Comparison of ENCODE assay signal across 25 mouse cellular contexts in the genomic region with DNA sequence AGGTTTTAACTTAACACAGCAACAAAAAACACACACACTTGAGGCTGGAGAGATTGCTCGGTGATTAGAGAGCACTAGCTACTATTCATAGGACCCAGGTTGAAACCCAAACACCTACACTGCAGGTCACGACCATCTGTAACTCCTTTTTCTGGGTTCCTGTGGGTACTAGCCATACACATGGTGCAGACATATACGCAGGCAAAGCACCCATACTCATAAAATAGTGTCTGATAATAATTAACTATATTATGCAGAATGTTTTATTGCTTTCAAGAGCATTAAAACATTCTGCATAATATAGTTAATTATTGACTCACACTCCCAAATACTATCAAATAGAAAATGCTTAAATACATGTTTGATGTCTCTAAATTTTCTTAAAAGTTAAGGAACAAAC. TPM values are rescaled to one million over a fixed set of nuclear protein-coding genes. Genes with fewer than 3 reads are reported as not detected.
DNase-seq lines count a peak whose midpoint lies in the region; ATAC-seq and TF ChIP-seq lines count a peak whose summit lies in the region.
"Had no signal": no experiment of that assay in that cellular context is flagged by ENCODE, and none has a peak within 500 bp of the region (broad histone marks: within the 10 kb centered on the region; RNA-seq: fewer than 3 reads in every experiment).

No protein-coding gene starts in this region.

- TF ChIP-seq POLR2A in liver, adult 2 months (IDR thresholded peaks at IDR 0.05; ENCODE audit: extremely low read depth, insufficient read depth, low read length): no peak

- 0 out of 2 replicates have a peak, but pooled peaks have one; percentile 49 for ATAC-seq in kidney, embryonic 15.5 days (replicated peaks; ENCODE audit: low FRiP score)
- peak; percentile 80 for ATAC-seq in intestine, embryonic 16.5 days
- no peak for ATAC-seq in forebrain, embryonic 13.5 days
- ATAC-seq: forebrain, embryonic 15.5 days; Patski had no signal

- H3K27me3 ChIP-seq in kidney, embryonic 15.5 days: no peaks in the 10 kb centered on the region
- H3K27me3 ChIP-seq in liver, adult 2 months (ENCODE audit: control insufficient read depth, insufficient read depth, low read length): no peaks in the 10 kb centered on the region
- H3K27me3 ChIP-seq in intestine, embryonic 16.5 days (replicated peaks; ENCODE audit: control insufficient read depth, insufficient read depth, low read length): no peaks in the 10 kb centered on the region
- no peaks in the 10 kb centered on the region for H3K27me3 ChIP-seq in forebrain, embryonic 13.5 days
- H3K27me3 ChIP-seq: CH12.LX; embryonic facial prominence, embryonic 12.5 days; embryonic facial prominence, embryonic 15.5 days; forebrain, embryonic 15.5 days; hindbrain, embryonic 12.5 days; hindbrain, embryonic 15.5 days; Patski had no signal

- no peaks in the 10 kb centered on the region for H3K9me3 ChIP-seq in kidney, embryonic 15.5 days (replicated peaks)
- H3K9me3 ChIP-seq in intestine, embryonic 16.5 days (ENCODE audit: control insufficient read depth, low read length): no peaks in the 10 kb centered on the region
- H3K9me3 ChIP-seq in forebrain, embryonic 13.5 days (replicated peaks): no peaks in the 10 kb centered on the region
- H3K9me3 ChIP-seq: embryonic facial prominence, embryonic 12.5 days; embryonic facial prominence, embryonic 15.5 days; forebrain, embryonic 15.5 days; G1E; hindbrain, embryonic 12.5 days; hindbrain, embryonic 15.5 days had no signal

- DNase-seq in kidney, postnatal 10 days: no peak
- DNase-seq in liver, adult 2 months (ENCODE audit: extremely low read depth, low read depth, low spot score): no peak
- DNase-seq in liver: no peak
- DNase-seq in gastrocnemius, postnatal 14 days: no peak
- DNase-seq: adrenal gland, postnatal 10 days; adrenal gland, postnatal 36 days; B cell, adult 2 months; cerebellum, adult 11 months; cerebellum, adult 2 months; cerebellum, adult 9-11 months; cerebellum, postnatal 25 days; gastrocnemius, postnatal 36 days; heart, adult 2 months had no signal

- TF ChIP-seq CTCF in liver, adult 2 months (IDR thresholded peaks at IDR 0.05; ENCODE audit: low read depth, low read length): no peak

- peaks cover 14% of the 10 kb centered on the region for H3K4me1 ChIP-seq in kidney, embryonic 15.5 days
- peaks cover 17% of the 10 kb centered on the region for H3K4me1 ChIP-seq in liver, adult 2 months (ENCODE audit: control insufficient read depth, insufficient read depth, low read length)
- peaks cover 13% of the 10 kb centered on the region for H3K4me1 ChIP-seq in intestine, embryonic 16.5 days (ENCODE audit: control insufficient read depth, insufficient read depth, low read length)
- H3K4me1 ChIP-seq in forebrain, embryonic 13.5 days: peaks cover 10% of the 10 kb centered on the region

- 72% methylated on average over 3 of the region's 3 CpGs for WGBS in kidney, embryonic 15.5 days
- WGBS in liver, adult 2 months: 44% methylated on average over 3 of the region's 3 CpGs
- 68% methylated on average over 3 of the region's 3 CpGs for WGBS in intestine, embryonic 16.5 days
- WGBS in forebrain, embryonic 13.5 days: 92% methylated on average over 3 of the region's 3 CpGs

- 0 out of 2 replicates have a peak overlapping the region, but pooled peaks have one; percentile 32 for H3K27ac ChIP-seq in kidney, embryonic 15.5 days
- peak overlapping the region; percentile 58 for H3K27ac ChIP-seq in liver, adult 2 months (replicated peaks; ENCODE audit: insufficient read depth, low read depth, low read length)
- no peak overlapping the region; the same call in 1 of the 2 replicates for H3K27ac ChIP-seq in intestine, embryonic 16.5 days (ENCODE audit: low read length)
- H3K27ac ChIP-seq in forebrain, embryonic 13.5 days: no peak overlapping the region
- H3K27ac ChIP-seq: embryonic facial prominence, embryonic 12.5 days; embryonic facial prominence, embryonic 15.5 days; forebrain, embryonic 15.5 days; heart, adult 2 months; hindbrain, embryonic 12.5 days; hindbrain, embryonic 15.5 days had no signal

- H3K36me3 ChIP-seq in kidney, embryonic 15.5 days: peaks cover 15% of the 10 kb centered on the region
- H3K36me3 ChIP-seq in liver, adult 2 months (ENCODE audit: control insufficient read depth, insufficient read depth, low read length): no peaks in the 10 kb centered on the region; the same call in 1 of the 2 replicates
- H3K36me3 ChIP-seq in intestine, embryonic 16.5 days (ENCODE audit: control insufficient read depth, insufficient read depth, low read length): no peaks in the 10 kb centered on the region
- H3K36me3 ChIP-seq in forebrain, embryonic 13.5 days (ENCODE audit: poor library complexity, severe bottlenecking): 0 out of 2 replicates have a peak, but pooled peaks cover 5% of the 10 kb centered on the region
- H3K36me3 ChIP-seq: embryonic facial prominence, embryonic 12.5 days; hindbrain, embryonic 12.5 days; hindbrain, embryonic 15.5 days had no signal

- intact Hi-C loops in gastrocnemius, postnatal 14 days (cut with DNase I; ENCODE audit: low total_unique reads): loop anchor here (10.0 kb wide), 1 partner anchor 349 kb away; the partner anchor contains the start of gene Atr

- peaks cover 15% of the 10 kb centered on the region; the same call in 1 of the 2 replicates for H3K79me2 ChIP-seq in liver, adult 2 months (ENCODE audit: control insufficient read depth, insufficient read depth, low read length)

- H3K4me3 ChIP-seq in kidney, embryonic 15.5 days (replicated peaks): no peak overlapping the region
- H3K4me3 ChIP-seq in liver, adult 2 months (ENCODE audit: insufficient read depth, low read depth, low read length): no peak overlapping the region
- no peak overlapping the region for H3K4me3 ChIP-seq in intestine, embryonic 16.5 days (ENCODE audit: low read length)
- no peak overlapping the region for H3K4me3 ChIP-seq in forebrain, embryonic 13.5 days
- H3K4me3 ChIP-seq: embryonic facial prominence, embryonic 12.5 days; embryonic facial prominence, embryonic 15.5 days; forebrain, embryonic 15.5 days; heart, adult 2 months; hindbrain, embryonic 12.5 days; hindbrain, embryonic 15.5 days had no signal

- H3K9ac ChIP-seq in kidney, embryonic 15.5 days: no peak overlapping the region
- H3K9ac ChIP-seq in liver, adult 2 months (ENCODE audit: low read depth, low read length): no peak overlapping the region
- no peak overlapping the region for H3K9ac ChIP-seq in intestine, embryonic 16.5 days (ENCODE audit: low read depth, low read length)
- H3K9ac ChIP-seq in forebrain, embryonic 13.5 days: no peak overlapping the region
- H3K9ac ChIP-seq: embryonic facial prominence, embryonic 12.5 days; embryonic facial prominence, embryonic 15.5 days; forebrain, embryonic 15.5 days; hindbrain, embryonic 12.5 days; hindbrain, embryonic 15.5 days had no signal

- no peak overlapping the region for H3K4me2 ChIP-seq in kidney, embryonic 15.5 days
- peak overlapping the region; percentile 38 for H3K4me2 ChIP-seq in intestine, embryonic 16.5 days (ENCODE audit: low read depth, low read length)
- H3K4me2 ChIP-seq in forebrain, embryonic 13.5 days: no peak overlapping the region
- H3K4me2 ChIP-seq: embryonic facial prominence, embryonic 12.5 days; embryonic facial prominence, embryonic 15.5 days; forebrain, embryonic 15.5 days; heart, embryonic 11.5 days; hindbrain, embryonic 12.5 days; hindbrain, embryonic 15.5 days had no signal

RNA-seq across cellular contexts. Expression of gene U2surp, which starts 6.1 kb away (rescaled TPM):
- polyA plus RNA-seq in kidney, embryonic 15.5 days (2015; fragmentation: Nextera tagmentation; extraction: Ambion mirVana): 135 and 177 TPM in 2 replicates
- total RNA-seq in liver, adult 2 months (2014; rRNA removed): 18.1 and 21.8 TPM in 2 replicates
- polyA plus RNA-seq in liver, adult 2 months (2012; rRNA removed): 1.5 and 1.7 TPM in 2 replicates
- 103 and 109 TPM in 2 replicates for polyA plus RNA-seq in intestine, embryonic 16.5 days (2015; fragmentation: Nextera tagmentation; extraction: Ambion mirVana)
- 165 and 200 TPM in 2 replicates for polyA plus RNA-seq in forebrain, embryonic 13.5 days (2015; fragmentation: Nextera tagmentation; extraction: Ambion mirVana)
- 10 to 100 TPM; 24.6 to 25.2 TPM for total RNA-seq in gastrocnemius, postnatal 14 days (2021)

RNA-seq across cellular contexts. Expression of gene Paqr9, which starts 53.8 kb away (rescaled TPM):
- polyA plus RNA-seq in kidney, embryonic 15.5 days (2015; fragmentation: Nextera tagmentation; extraction: Ambion mirVana): 0.95 and 1.1 TPM in 2 replicates
- 56.1 and 56.8 TPM in 2 replicates for total RNA-seq in liver, adult 2 months (2014; rRNA removed)
- polyA plus RNA-seq in liver, adult 2 months (2012; rRNA removed): 107 and 154 TPM in 2 replicates
- 0.67 and 0.87 TPM in 2 replicates for polyA plus RNA-seq in intestine, embryonic 16.5 days (2015; fragmentation: Nextera tagmentation; extraction: Ambion mirVana)
- polyA plus RNA-seq in forebrain, embryonic 13.5 days (2015; fragmentation: Nextera tagmentation; extraction: Ambion mirVana): 0.81 and 1.1 TPM in 2 replicates
- total RNA-seq in gastrocnemius, postnatal 14 days (2021): 1 to 10 TPM; 4.5 to 4.8 TPM
- total RNA-seq: CH12.LX had no signal
- polyA plus RNA-seq: G1E had no signal

Comparison
In these comparisons a context has a peak if more than half of its experiments do, and no peak if none do; other contexts are left out.
1. H3K27ac ChIP-seq: peak in kidney, embryonic 15.5 days (single experiment) and liver, adult 2 months (single experiment); none in intestine, embryonic 16.5 days (single experiment) and forebrain, embryonic 13.5 days (single experiment).
2. RNA of gene U2surp, which starts 6.1 kb away (polyA plus RNA-seq): 165 to 200 TPM in forebrain, embryonic 13.5 days, 135 to 177 TPM in kidney, embryonic 15.5 days and 103 to 109 TPM in intestine, embryonic 16.5 days; 1.5 to 1.7 TPM in liver, adult 2 months; every median in the first group is over 10 times any median in the second.
3. RNA of gene Paqr9, which starts 53.8 kb away (polyA plus RNA-seq): 107 to 154 TPM in liver, adult 2 months; 0.95 to 1.1 TPM in kidney, embryonic 15.5 days, 0.81 to 1.1 TPM in forebrain, embryonic 13.5 days and 0.67 to 0.87 TPM in intestine, embryonic 16.5 days; every median in the first group is over 10 times any median in the second.